Mouse (Mus musculus) lung, postnatal 0 days (tissue): ENCODE measurements around the gene Ttll3. TPM values are rescaled to one million over a fixed set of nuclear protein-coding genes. Genes with fewer than 3 reads are reported as not detected.
A peak's percentile ranks its signal among the peaks of the same experiment; 100 is the strongest.

ENCODE experiments used
- ATAC-seq: fragments of 200-750 bp; cut with Nextera tagmentation; 2 replicates; pipeline ENCODE4 v1.8.0; 2017; ENCODE audit warnings: moderate library complexity
- DNase-seq: peaks from one replicate; pipeline ENCODE4 v3.0.0-alpha.2; 2016; ENCODE audit warnings: low spot score
- H3K27ac ChIP-seq: fragments of 300-500 bp; sonication (generic); 2 replicates; pipeline ENCODE4 v1.5.1; 2014; ENCODE audit warnings: antibody characterized with exemption, mild to moderate bottlenecking, low read length, mixed read lengths
- H3K27me3 ChIP-seq: fragments of 300-500 bp; sonication (generic); replicated peaks from 2 replicates; pipeline ENCODE4 v1.6.1; 2014; ENCODE audit warnings: low read length, mixed read lengths; ENCODE audit not compliant: insufficient read depth
- H3K36me3 ChIP-seq: fragments of 300-500 bp; sonication (generic); 2 replicates; pipeline ENCODE4 v1.6.1; 2014; ENCODE audit warnings: low read length, mixed read lengths; ENCODE audit not compliant: insufficient read depth
- H3K4me1 ChIP-seq: fragments of 300-500 bp; sonication (generic); 2 replicates; pipeline ENCODE4 v1.6.1; 2014; ENCODE audit warnings: antibody characterized with exemption, low read depth, low read length, mixed read lengths; ENCODE audit not compliant: insufficient read depth
- H3K4me2 ChIP-seq: fragments of 300-500 bp; sonication (generic); replicated peaks from 2 replicates; pipeline ENCODE4 v1.6.1; 2014; ENCODE audit warnings: low read depth, mild to moderate bottlenecking, low read length, moderate library complexity, mixed read lengths
- H3K4me3 ChIP-seq: fragments of 300-500 bp; sonication (generic); 2 replicates; pipeline ENCODE4 v1.5.1; 2014; ENCODE audit warnings: low read depth, low read length
- H3K9ac ChIP-seq: fragments of 300-500 bp; sonication (generic); replicated peaks from 2 replicates; pipeline ENCODE4 v1.6.1; 2014; ENCODE audit warnings: low read depth, mild to moderate bottlenecking
- H3K9me3 ChIP-seq: fragments of 300-500 bp; sonication (generic); 2 replicates; pipeline ENCODE4 v1.6.1; 2016; ENCODE audit warnings: low read length, mixed read lengths
- CTCF ChIP-seq: IDR thresholded peaks from 2 replicates; pipeline ENCODE4 v1.5.1; 2016; ENCODE audit warnings: antibody characterized with exemption, mild to moderate bottlenecking
- EP300 ChIP-seq: IDR thresholded peaks from 2 replicates; pipeline ENCODE4 v1.6.1; 2016; ENCODE audit warnings: antibody characterized with exemption, mild to moderate bottlenecking, control low read depth
- WGBS: fragments of 180-500 bp; shearing (Covaris S2); extraction: QIAGEN DNeasy Blood & Tissue Kit; methylation state at CpG from one replicate; pipeline ENCODE4 v1.1.7; 2014; 5-methylcytosine and 5-hydroxymethylcytosine counted together
- polyA plus RNA-seq: library from polyadenylated mRNA; unstranded; fragments of >200 nt; fragmentation: Nextera tagmentation; extraction: Ambion mirVana; gene quantifications from 2 replicates; pipeline ENCODE4 v1.2.1, GENCODE M21; 2015

Gene Ttll3
- polyA plus RNA-seq, 1 experiment from 2014 or later = 12.4 TPM

DNA sequence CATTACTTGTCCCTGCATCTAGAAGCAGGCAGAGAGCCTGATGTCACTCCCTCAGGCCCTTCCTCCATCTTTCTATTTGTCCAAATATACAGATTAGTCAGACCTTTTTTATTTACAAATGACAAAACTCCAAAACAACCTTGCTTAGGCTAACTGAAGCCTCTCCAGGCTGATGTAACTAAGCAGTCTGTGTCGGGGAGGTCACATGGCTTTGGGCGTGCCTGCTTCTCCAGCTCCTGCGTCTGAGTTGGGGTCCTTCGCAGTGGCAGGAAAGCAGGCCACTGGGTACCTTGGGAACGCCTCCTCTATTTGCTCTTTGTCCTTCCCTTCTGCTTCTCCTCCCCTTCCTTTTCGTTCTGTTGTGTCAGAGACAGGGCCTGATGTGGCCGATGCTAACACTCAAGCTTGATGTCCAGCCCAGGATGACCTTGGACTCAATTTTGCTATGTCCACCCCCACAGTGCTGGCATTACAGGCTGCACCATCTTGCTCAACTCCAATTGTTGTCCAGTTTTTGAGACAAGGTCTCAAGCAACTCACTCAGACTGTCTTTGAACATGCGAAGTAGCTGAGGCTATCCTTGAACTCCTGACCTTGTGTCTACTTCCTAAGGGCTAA lies 24.4 kb upstream of the Ttll3 start:
- Histone ChIP-seq H3K9me3 (no peaks in the 10 kb centered on the region), H3K4me3 (no peak overlapping the region), H3K36me3 (peaks cover 11% of the 10 kb centered on the region; the same call in 1 of the 2 replicates), H3K4me2 (no peak overlapping the region), H3K27me3 (no peaks in the 10 kb centered on the region), H3K4me1 (no peaks in the 10 kb centered on the region), H3K9ac (no peak overlapping the region), H3K27ac (no peak overlapping the region)
- DNase-seq (no peak), ATAC-seq (no peak; the same call in 1 of the 2 replicates)
- 66% methylated on average over 8 of the region's 8 CpGs for WGBS
- no peak for TF ChIP-seq CTCF
- no peak for TF ChIP-seq EP300

DNA sequence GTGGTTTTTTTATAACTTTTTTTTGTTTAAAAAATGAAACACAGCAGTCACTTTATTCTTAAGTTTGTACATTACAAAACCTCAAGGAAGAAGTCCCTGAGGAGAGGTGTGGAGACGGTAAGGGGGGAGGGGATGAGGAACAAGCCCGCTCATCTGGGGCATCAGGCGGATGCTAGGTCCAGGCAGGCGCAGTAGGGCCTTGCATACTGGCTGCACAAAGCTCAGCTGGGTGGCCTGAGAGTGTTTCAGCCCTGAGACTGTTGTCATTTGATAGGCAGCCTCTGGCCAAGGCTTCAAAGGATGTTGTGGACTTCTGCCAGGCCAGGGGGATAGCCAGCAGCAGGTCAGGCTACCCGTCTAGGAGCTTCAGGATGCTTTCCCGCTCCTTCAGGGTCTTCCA lies 22.4 kb upstream of the Ttll3 start:
- H3K27me3 ChIP-seq = no peaks in the 10 kb centered on the region
- no peak for ATAC-seq
- no peak for TF ChIP-seq EP300
- TF ChIP-seq CTCF = no peak
- no peak overlapping the region for H3K4me2 ChIP-seq
- H3K27ac ChIP-seq = no peak overlapping the region
- H3K9me3 ChIP-seq = no peaks in the 10 kb centered on the region
- H3K4me1 ChIP-seq = no peaks in the 10 kb centered on the region
- H3K36me3 ChIP-seq = peaks cover 25% of the 10 kb centered on the region; the same call in 1 of the 2 replicates
- 90% methylated on average over 6 of the region's 6 CpGs for WGBS
- no peak overlapping the region for H3K4me3 ChIP-seq
- no peak for DNase-seq
- H3K9ac ChIP-seq = no peak overlapping the region

DNA sequence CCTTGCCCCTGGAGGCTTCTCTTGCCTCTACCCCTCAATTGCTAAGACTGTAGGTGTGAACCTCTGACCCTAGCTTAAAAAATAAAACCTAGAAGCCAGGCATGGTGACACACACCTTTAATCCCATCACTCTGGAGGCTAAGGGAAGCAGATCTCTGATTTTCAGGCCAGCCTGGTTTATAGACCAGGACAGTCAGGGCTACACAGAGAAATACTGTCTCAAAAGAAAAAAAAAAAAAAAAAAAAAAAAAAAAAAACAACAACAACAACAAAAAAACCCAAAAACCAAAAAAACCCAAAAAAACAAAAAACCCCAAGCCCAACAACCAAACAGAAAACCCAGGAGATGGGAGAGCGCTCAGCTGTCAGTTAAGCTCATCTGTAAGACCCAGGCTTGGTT lies 21.5 kb upstream of the Ttll3 start:
- Histone ChIP-seq H3K4me1 (no peaks in the 10 kb centered on the region), H3K4me3 (no peak overlapping the region), H3K27ac (no peak overlapping the region), H3K9ac (no peak overlapping the region), H3K4me2 (no peak overlapping the region), H3K9me3 (no peaks in the 10 kb centered on the region), H3K27me3 (no peaks in the 10 kb centered on the region), H3K36me3 (peaks cover 30% of the 10 kb centered on the region; the same call in 1 of the 2 replicates)
- WGBS = 100% methylated on average over 1 of the region's 1 CpGs
- DNase-seq = no peak
- no peak for ATAC-seq
- TF ChIP-seq EP300 (no peak), CTCF (no peak)

DNA sequence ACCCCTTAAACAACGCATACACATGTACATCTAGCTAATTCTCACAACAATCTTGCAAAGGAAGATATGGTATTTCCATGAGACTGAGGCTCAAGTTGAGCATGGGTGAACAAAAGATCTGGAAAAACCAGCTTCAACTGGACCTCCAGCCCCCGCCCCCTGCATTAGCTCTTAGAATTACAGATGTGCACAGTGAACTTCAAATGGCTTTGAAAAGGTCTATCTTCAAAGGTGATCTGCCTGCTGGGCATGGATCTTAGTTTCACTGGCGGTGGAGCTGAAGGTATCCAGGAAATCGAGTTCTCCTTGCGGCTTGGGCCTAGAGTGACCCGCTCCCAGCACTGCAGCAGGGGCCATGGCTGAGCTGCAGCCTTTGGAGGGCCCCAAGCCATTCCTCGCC lies 20.9 kb upstream of the Ttll3 start:
- no peaks in the 10 kb centered on the region for H3K4me1 ChIP-seq
- DNase-seq = no peak
- H3K27me3 ChIP-seq = no peaks in the 10 kb centered on the region
- peaks cover 31% of the 10 kb centered on the region; the same call in 1 of the 2 replicates for H3K36me3 ChIP-seq
- H3K4me3 ChIP-seq = no peak overlapping the region
- H3K9ac ChIP-seq = no peak overlapping the region
- no peak overlapping the region for H3K4me2 ChIP-seq
- 88% methylated on average over 7 of the region's 7 CpGs for WGBS
- TF ChIP-seq EP300 (no peak), CTCF (no peak)
- ATAC-seq = no peak
- no peaks in the 10 kb centered on the region for H3K9me3 ChIP-seq
- no peak overlapping the region for H3K27ac ChIP-seq

DNA sequence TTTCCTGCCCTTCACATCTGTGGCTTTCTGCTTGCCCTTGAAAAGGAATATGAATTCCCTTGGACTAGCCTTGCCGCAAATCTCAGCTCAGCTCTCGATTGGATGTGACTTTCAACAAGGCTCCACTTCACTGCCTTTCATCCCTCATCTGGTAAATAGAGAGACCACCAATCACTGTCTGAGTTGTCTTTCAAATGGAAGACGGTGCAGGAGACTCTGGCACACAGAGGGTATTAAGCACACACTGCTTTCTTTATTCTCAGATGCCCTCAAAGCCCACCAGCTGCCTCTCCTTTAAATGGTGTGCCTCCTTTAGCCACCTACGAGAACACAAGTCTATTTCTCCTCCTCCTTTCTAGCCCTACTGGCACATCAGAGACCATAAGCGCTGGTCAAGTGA lies 20.5 kb upstream of the Ttll3 start:
- Histone ChIP-seq H3K27me3 (no peaks in the 10 kb centered on the region), H3K4me3 (no peak overlapping the region), H3K4me1 (no peaks in the 10 kb centered on the region), H3K36me3 (peaks cover 35% of the 10 kb centered on the region), H3K9me3 (no peaks in the 10 kb centered on the region), H3K4me2 (no peak overlapping the region), H3K9ac (no peak overlapping the region), H3K27ac (no peak overlapping the region)
- 83% methylated on average over 5 of the region's 5 CpGs for WGBS
- ATAC-seq = no peak
- TF ChIP-seq EP300 (no peak), CTCF (no peak)
- no peak for DNase-seq

DNA sequence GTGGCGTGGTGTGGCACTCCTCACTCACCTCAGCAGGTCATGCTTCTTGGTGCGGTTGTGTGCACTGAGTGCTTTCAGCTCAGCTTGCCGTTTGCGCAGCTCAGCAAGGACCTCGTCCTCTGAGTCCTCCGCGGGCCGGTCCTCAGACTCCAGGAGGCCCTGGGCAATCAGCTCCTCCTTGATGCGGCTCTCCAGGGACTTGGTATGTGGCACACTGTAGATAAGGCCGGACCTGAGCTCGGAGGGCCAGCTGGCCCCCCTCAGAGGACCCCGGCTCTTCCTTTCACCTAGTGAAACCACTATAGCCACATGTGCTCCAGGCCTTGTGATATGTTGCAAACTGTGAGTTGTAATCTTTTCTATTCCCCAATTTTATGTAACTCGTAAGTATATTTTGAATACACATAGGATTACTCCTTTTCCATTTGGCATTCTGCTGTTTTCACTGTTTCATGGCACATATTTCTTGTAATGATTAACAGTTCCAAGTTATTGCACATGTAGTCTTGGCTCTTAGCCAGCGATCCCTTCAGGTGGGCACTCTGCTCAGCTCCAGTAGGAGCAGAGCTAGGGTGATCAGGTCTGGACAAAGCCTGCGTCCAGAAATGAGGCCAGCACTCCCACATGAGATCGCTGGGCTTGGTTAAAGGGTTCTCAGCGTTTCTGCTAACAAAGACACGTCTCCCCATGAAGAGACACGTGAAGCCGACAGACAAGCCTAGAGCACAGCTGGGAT lies 18.7 kb upstream of the Ttll3 start:
- Histone ChIP-seq H3K36me3 (peaks cover 45% of the 10 kb centered on the region), H3K9ac (no peak overlapping the region), H3K9me3 (no peaks in the 10 kb centered on the region), H3K4me2 (no peak overlapping the region), H3K4me1 (no peaks in the 10 kb centered on the region), H3K27ac (no peak overlapping the region), H3K27me3 (no peaks in the 10 kb centered on the region), H3K4me3 (no peak overlapping the region)
- WGBS = 73% methylated on average over 20 of the region's 20 CpGs
- ATAC-seq (0 out of 2 replicates have a peak, but pooled peaks have one; percentile 26), DNase-seq (no peak)
- TF ChIP-seq EP300 (no peak), CTCF (no peak)
